Mouse (Mus musculus): ENCODE results near the gene Rgs3. TPM values are rescaled to one million over a fixed set of nuclear protein-coding genes. Genes with fewer than 3 reads are reported as not detected.
A peak's percentile ranks its signal among the peaks of the same experiment; 100 is the strongest.

Rgs3 gene
- polyA plus RNA-seq, 1 experiment from 2014 or later, result 50.4 TPM

- H3K4me2 ChIP-seq (ENCODE audit: low read length), result no peak overlapping the region
- H3K4me1 ChIP-seq (replicated peaks; ENCODE audit: control insufficient read depth, insufficient read depth, low read length), result no peaks in the 10 kb centered on the region
- peak; percentile 93 for ATAC-seq
- H3K27ac ChIP-seq (ENCODE audit: low read length), result no peak overlapping the region
- no peaks in the 10 kb centered on the region for H3K27me3 ChIP-seq (replicated peaks; ENCODE audit: control insufficient read depth, insufficient read depth, low read length)
- H3K36me3 ChIP-seq (ENCODE audit: control insufficient read depth, insufficient read depth), result no peaks in the 10 kb centered on the region
- no peaks in the 10 kb centered on the region for H3K9me3 ChIP-seq (ENCODE audit: control insufficient read depth, low read length)
- H3K4me3 ChIP-seq (replicated peaks; ENCODE audit: low read length), result no peak overlapping the region
- no peak overlapping the region for H3K9ac ChIP-seq (replicated peaks; ENCODE audit: low read depth, low read length)
- 48% methylated on average over 3 of the region's 3 CpGs for WGBS
These were observed 17.8 kb upstream of the Rgs3 start for GRCm38 (mm10) chr4:62541802-62542201.

- Histone ChIP-seq H3K4me2 (ENCODE audit: low read length) (no peak overlapping the region), H3K36me3 (ENCODE audit: control insufficient read depth, insufficient read depth) (no peaks in the 10 kb centered on the region), H3K27ac (ENCODE audit: low read length) (no peak overlapping the region), H3K9ac (replicated peaks; ENCODE audit: low read depth, low read length) (no peak overlapping the region), H3K4me1 (replicated peaks; ENCODE audit: control insufficient read depth, insufficient read depth, low read length) (no peaks in the 10 kb centered on the region), H3K4me3 (replicated peaks; ENCODE audit: low read length) (no peak overlapping the region), H3K27me3 (replicated peaks; ENCODE audit: control insufficient read depth, insufficient read depth, low read length) (no peaks in the 10 kb centered on the region), H3K9me3 (ENCODE audit: control insufficient read depth, low read length) (no peaks in the 10 kb centered on the region)
- 92% methylated on average over 6 of the region's 6 CpGs for WGBS
- no peak for ATAC-seq
These were observed 15.9 kb upstream of the Rgs3 start for GRCm38 (mm10) chr4:62543782-62544181.

GRCm38 (mm10) chr4:62544801-62545200 is 14.8 kb upstream of the Rgs3 start:
- Histone ChIP-seq H3K27me3 (replicated peaks; ENCODE audit: control insufficient read depth, insufficient read depth, low read length) (no peaks in the 10 kb centered on the region), H3K36me3 (ENCODE audit: control insufficient read depth, insufficient read depth) (no peaks in the 10 kb centered on the region), H3K4me2 (ENCODE audit: low read length) (no peak overlapping the region), H3K27ac (ENCODE audit: low read length) (no peak overlapping the region), H3K9me3 (ENCODE audit: control insufficient read depth, low read length) (no peaks in the 10 kb centered on the region), H3K4me3 (replicated peaks; ENCODE audit: low read length) (no peak overlapping the region), H3K9ac (replicated peaks; ENCODE audit: low read depth, low read length) (no peak overlapping the region), H3K4me1 (replicated peaks; ENCODE audit: control insufficient read depth, insufficient read depth, low read length) (no peaks in the 10 kb centered on the region)
- ATAC-seq, result no peak

GRCm38 (mm10) chr4:62551966-62552365 is 7.7 kb upstream of the Rgs3 start:
- Histone ChIP-seq H3K27me3 (replicated peaks; ENCODE audit: control insufficient read depth, insufficient read depth, low read length) (no peaks in the 10 kb centered on the region), H3K27ac (ENCODE audit: low read length) (no peak overlapping the region), H3K4me2 (ENCODE audit: low read length) (no peak overlapping the region), H3K9ac (replicated peaks; ENCODE audit: low read depth, low read length) (no peak overlapping the region), H3K9me3 (ENCODE audit: control insufficient read depth, low read length) (no peaks in the 10 kb centered on the region), H3K4me3 (replicated peaks; ENCODE audit: low read length) (no peak overlapping the region), H3K36me3 (ENCODE audit: control insufficient read depth, insufficient read depth) (no peaks in the 10 kb centered on the region), H3K4me1 (replicated peaks; ENCODE audit: control insufficient read depth, insufficient read depth, low read length) (no peaks in the 10 kb centered on the region)
- 85% methylated on average over 7 of the region's 7 CpGs for WGBS
- no peak for ATAC-seq

- Histone ChIP-seq H3K27ac (ENCODE audit: low read length) (no peak overlapping the region), H3K9me3 (ENCODE audit: control insufficient read depth, low read length) (no peaks in the 10 kb centered on the region), H3K36me3 (ENCODE audit: control insufficient read depth, insufficient read depth) (no peaks in the 10 kb centered on the region), H3K4me2 (ENCODE audit: low read length) (no peak overlapping the region), H3K9ac (replicated peaks; ENCODE audit: low read depth, low read length) (no peak overlapping the region), H3K27me3 (replicated peaks; ENCODE audit: control insufficient read depth, insufficient read depth, low read length) (no peaks in the 10 kb centered on the region), H3K4me1 (replicated peaks; ENCODE audit: control insufficient read depth, insufficient read depth, low read length) (0 out of 2 replicates have a peak, but pooled peaks cover 3% of the 10 kb centered on the region), H3K4me3 (replicated peaks; ENCODE audit: low read length) (no peak overlapping the region)
- WGBS, result 38% methylated on average over 3 of the region's 3 CpGs
- no peak for ATAC-seq
These were observed 2.2 kb upstream of the Rgs3 start for GRCm38 (mm10) chr4:62557436-62557835.

- no peak overlapping the region for H3K4me2 ChIP-seq (ENCODE audit: low read length)
These were observed 1.4 kb downstream of the Rgs3 start for GRCm38 (mm10) chr4:62560963-62561629.

GRCm38 (mm10) chr4:62561630-62562001 is 2.0 kb downstream of the Rgs3 start:
- H3K4me1 ChIP-seq (replicated peaks; ENCODE audit: control insufficient read depth, insufficient read depth, low read length), result 0 out of 2 replicates have a peak, but pooled peaks cover 3% of the 10 kb centered on the region
- ATAC-seq, result peak; percentile 14; the same call in 1 of the 2 replicates
- WGBS, result 19% methylated on average over 3 of the region's 3 CpGs
- H3K27me3 ChIP-seq (replicated peaks; ENCODE audit: control insufficient read depth, insufficient read depth, low read length), result no peaks in the 10 kb centered on the region
- H3K4me2 ChIP-seq (ENCODE audit: low read length), result no peak overlapping the region
- 0 out of 2 replicates have a peak overlapping the region, but pooled peaks have one; percentile 12 for H3K9ac ChIP-seq (replicated peaks; ENCODE audit: low read depth, low read length)
- H3K27ac ChIP-seq (ENCODE audit: low read length), result no peak overlapping the region
- no peaks in the 10 kb centered on the region for H3K9me3 ChIP-seq (ENCODE audit: control insufficient read depth, low read length)
- no peaks in the 10 kb centered on the region for H3K36me3 ChIP-seq (ENCODE audit: control insufficient read depth, insufficient read depth)
- no peak overlapping the region for H3K4me3 ChIP-seq (replicated peaks; ENCODE audit: low read length)

More at GRCm38 (mm10) chr4:62560963-62561629, 1.4 kb downstream of the Rgs3 start:
- peak; percentile 76 for ATAC-seq
- 25% methylated on average over 4 of the region's 4 CpGs for WGBS
- Histone ChIP-seq H3K27me3 (replicated peaks; ENCODE audit: control insufficient read depth, insufficient read depth, low read length) (no peaks in the 10 kb centered on the region), H3K9me3 (ENCODE audit: control insufficient read depth, low read length) (no peaks in the 10 kb centered on the region), H3K27ac (ENCODE audit: low read length) (no peak overlapping the region), H3K9ac (replicated peaks; ENCODE audit: low read depth, low read length) (0 out of 2 replicates have a peak overlapping the region, but pooled peaks have one; percentile 12), H3K4me1 (replicated peaks; ENCODE audit: control insufficient read depth, insufficient read depth, low read length) (0 out of 2 replicates have a peak, but pooled peaks cover 3% of the 10 kb centered on the region), H3K4me3 (replicated peaks; ENCODE audit: low read length) (no peak overlapping the region), H3K36me3 (ENCODE audit: control insufficient read depth, insufficient read depth) (no peaks in the 10 kb centered on the region)

GRCm38 (mm10) chr4:62562006-62562405 is 2.4 kb downstream of the Rgs3 start:
- H3K4me3 ChIP-seq (replicated peaks; ENCODE audit: low read length), result no peak overlapping the region
- no peak overlapping the region for H3K4me2 ChIP-seq (ENCODE audit: low read length)
- H3K9ac ChIP-seq (replicated peaks; ENCODE audit: low read depth, low read length), result no peak overlapping the region
- H3K27me3 ChIP-seq (replicated peaks; ENCODE audit: control insufficient read depth, insufficient read depth, low read length), result no peaks in the 10 kb centered on the region
- ATAC-seq, result no peak
- 0 out of 2 replicates have a peak, but pooled peaks cover 3% of the 10 kb centered on the region for H3K4me1 ChIP-seq (replicated peaks; ENCODE audit: control insufficient read depth, insufficient read depth, low read length)
- no peaks in the 10 kb centered on the region for H3K36me3 ChIP-seq (ENCODE audit: control insufficient read depth, insufficient read depth)
- no peaks in the 10 kb centered on the region for H3K9me3 ChIP-seq (ENCODE audit: control insufficient read depth, low read length)
- H3K27ac ChIP-seq (ENCODE audit: low read length), result no peak overlapping the region
- WGBS, result 69% methylated on average over 4 of the region's 4 CpGs

- Histone ChIP-seq H3K4me2 (ENCODE audit: low read length) (no peak overlapping the region), H3K9ac (replicated peaks; ENCODE audit: low read depth, low read length) (no peak overlapping the region), H3K36me3 (ENCODE audit: control insufficient read depth, insufficient read depth) (no peaks in the 10 kb centered on the region), H3K4me3 (replicated peaks; ENCODE audit: low read length) (no peak overlapping the region), H3K4me1 (replicated peaks; ENCODE audit: control insufficient read depth, insufficient read depth, low read length) (0 out of 2 replicates have a peak, but pooled peaks cover under 1% of the 10 kb centered on the region), H3K27me3 (replicated peaks; ENCODE audit: control insufficient read depth, insufficient read depth, low read length) (no peaks in the 10 kb centered on the region), H3K9me3 (ENCODE audit: control insufficient read depth, low read length) (no peaks in the 10 kb centered on the region), H3K27ac (ENCODE audit: low read length) (no peak overlapping the region)
- 90% methylated on average over 4 of the region's 4 CpGs for WGBS
- ATAC-seq, result no peak
These were observed 6.9 kb downstream of the Rgs3 start for GRCm38 (mm10) chr4:62566530-62566929.

All from forebrain, embryonic 16.5 days (tissue).